Mouse (Mus musculus): ENCODE measurements around the gene Fbxo6. TPM values are rescaled to one million over a fixed set of nuclear protein-coding genes. Genes with fewer than 3 reads are reported as not detected.

Gene Fbxo6
- total RNA-seq, 2 experiments from 2014 or later, result 48.5 to 58.3 TPM

Small RNAs within 50 kb of the gene (microRNA-seq; reads per million reads assigned to microRNA genes)
- not detected for gene Mir7022

Other genes with a start within 250 kb of the Fbxo6 start
- 100 to 1,000 TPM; 150 to 219 TPM for gene Mfn2, start 247.4 kb downstream of the Fbxo6 start, total RNA-seq (2021)
- 10 to 100 TPM; 35.1 to 47.1 TPM for gene Plod1, start 215.4 kb downstream of the Fbxo6 start, total RNA-seq (2021)
- gene 2510039O18Rik, start 211.2 kb downstream of the Fbxo6 start, total RNA-seq (2021), result 10 to 100 TPM; 48.1 to 51.0 TPM
- 1 to 10 TPM in 1 of 2 experiments, not detected in 1; 2.9 TPM for gene Nppb, start 166.4 kb downstream of the Fbxo6 start, total RNA-seq (2021)
- gene Nppa, start 151.4 kb downstream of the Fbxo6 start, total RNA-seq (2021), result not detected
- 10 to 100 TPM; 10.0 to 12.6 TPM for gene Clcn6, start 113.3 kb downstream of the Fbxo6 start, total RNA-seq (2021)
- 10 to 100 TPM; 29.0 to 54.7 TPM for gene Mthfr, start 113.1 kb downstream of the Fbxo6 start, total RNA-seq (2021)
- gene Agtrap, start 64.1 kb downstream of the Fbxo6 start, total RNA-seq (2021), result 10 to 100 TPM; 76.6 to 96.6 TPM
- 10 to 100 TPM; 23.1 to 27.1 TPM for gene Mad2l2, start 21.8 kb downstream of the Fbxo6 start, total RNA-seq (2021)
- gene Draxin, start 21.4 kb downstream of the Fbxo6 start, total RNA-seq (2021), result under 1 TPM; 0.10 to 0.20 TPM
- 10 to 100 TPM; 10.7 to 12.9 TPM for gene Fbxo44, start 8.3 kb upstream of the Fbxo6 start, total RNA-seq (2021)
- 1 to 10 TPM; 3.9 to 5.1 TPM for gene Fbxo2, start 8.5 kb upstream of the Fbxo6 start, total RNA-seq (2021)
- under 1 TPM; 0.13 to 0.63 TPM for gene Disp3, start 135.8 kb upstream of the Fbxo6 start, total RNA-seq (2021)